Mouse (Mus musculus): ENCODE data around the gene Pex5.

DNA sequence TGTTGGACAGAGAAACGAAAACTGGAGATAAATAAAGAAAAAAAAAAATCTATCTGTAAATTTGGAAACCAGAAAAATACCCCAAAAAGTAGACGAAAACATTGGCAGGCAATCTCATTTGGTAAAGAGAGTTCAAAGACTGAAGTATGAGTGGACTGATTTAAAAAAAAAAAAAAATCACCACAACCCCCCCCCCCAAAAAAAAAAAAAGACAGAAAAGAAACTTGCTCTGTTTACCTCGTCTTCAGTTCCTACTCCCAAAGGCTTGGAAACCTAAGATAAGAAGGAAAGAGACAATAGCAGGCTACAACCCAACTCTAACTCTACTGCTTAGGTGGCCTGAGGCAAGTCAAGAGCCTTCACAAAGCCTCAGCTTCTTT is 1.1 kb downstream of the Pex5 start:
- no peak for TF ChIP-seq POLR2A (IDR thresholded peaks at IDR 0.05; ENCODE audit: extremely low read depth, insufficient read depth, low read length)
- no peak for TF ChIP-seq CTCF (IDR thresholded peaks at IDR 0.05; ENCODE audit: low read depth, low read length)
